Mouse (Mus musculus): ENCODE results near the gene Oprm1.
"Not testable (repeated sequence)": the region's sequence is repeated elsewhere in the genome, so short reads cannot be mapped to it uniquely, and the experiment has no call there.

Oprm1 gene

DNA sequence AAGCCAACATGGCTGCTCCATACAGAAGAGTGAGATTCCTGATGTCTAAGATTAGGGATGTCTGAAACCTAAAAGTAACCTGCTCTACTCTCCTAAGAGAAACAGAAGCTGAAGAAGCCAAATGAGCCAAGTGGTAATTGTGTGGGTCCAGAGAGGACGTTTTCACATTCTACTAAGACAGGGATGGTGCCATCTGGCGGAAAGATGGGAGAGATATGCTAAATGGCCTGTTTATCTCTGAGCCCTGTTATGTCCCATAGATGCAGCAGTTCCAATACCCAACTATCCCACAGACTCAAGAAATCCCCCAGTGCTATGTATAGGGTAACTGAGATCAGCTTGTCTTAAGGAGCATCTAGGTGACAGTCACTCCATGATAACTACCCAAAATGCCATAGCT lies 219.5 kb downstream of the Oprm1 start:
- DNase-seq (ENCODE audit: low read depth, low spot score) = peak; percentile 57

DNA sequence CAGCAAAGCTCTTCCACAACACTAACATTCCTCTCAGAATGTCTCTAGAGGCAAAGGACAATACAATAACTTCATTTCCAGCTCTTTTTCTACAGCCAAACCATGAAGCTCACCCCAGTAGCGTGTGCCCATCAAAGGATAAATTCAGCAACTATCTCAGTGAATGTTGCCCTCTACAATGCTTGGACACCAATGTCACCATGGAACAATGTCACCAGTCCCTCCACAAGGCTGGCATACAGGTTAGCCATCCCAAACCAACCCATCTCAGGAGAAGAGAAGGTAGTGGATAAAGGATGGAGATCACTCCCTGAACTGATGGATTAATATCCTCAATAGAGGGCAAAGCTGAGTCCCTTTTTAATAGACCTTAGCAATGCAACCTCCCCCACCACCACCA lies 220.4 kb downstream of the Oprm1 start:
- no peak for DNase-seq (ENCODE audit: low read depth, low spot score)

DNA sequence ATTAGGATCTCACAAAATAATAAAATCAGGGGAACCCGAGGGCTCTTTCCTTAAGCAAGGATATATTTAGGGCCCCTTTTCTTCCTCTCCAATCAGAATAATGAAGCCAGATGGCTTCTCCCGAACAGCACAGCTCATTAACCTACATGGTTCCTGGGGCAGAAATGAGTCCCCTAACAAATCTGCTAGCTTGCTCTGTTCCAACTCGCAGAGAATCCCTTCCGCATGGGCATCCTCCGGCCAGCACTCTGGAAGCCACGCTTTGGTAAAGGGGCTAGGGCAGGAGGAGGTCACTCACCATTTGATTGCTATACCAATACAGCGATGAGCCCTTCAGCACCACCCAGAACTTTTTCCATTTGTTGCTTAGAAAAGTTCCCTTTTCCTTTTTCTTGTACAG lies 220.9 kb downstream of the Oprm1 start:
- no peak for DNase-seq (ENCODE audit: low read depth, low spot score)

DNA sequence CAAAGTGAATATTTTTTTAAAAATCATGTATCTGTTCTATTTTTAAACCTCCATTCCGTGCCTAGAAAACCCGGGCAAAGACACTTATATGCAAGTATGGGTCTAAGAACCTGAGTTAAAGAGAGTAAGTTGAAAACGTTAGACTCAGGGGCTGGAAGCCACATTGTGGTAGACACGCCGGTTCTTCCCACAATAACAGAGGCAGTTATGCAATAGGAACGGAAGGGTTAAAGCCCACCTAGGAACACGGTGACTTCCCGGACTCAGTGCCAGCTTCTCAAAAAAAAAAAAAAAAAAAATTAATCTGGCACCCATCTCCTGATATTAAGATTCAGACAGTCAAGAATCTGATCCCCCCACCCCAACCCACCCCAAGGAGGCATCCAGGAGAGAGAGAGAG lies 221.5 kb downstream of the Oprm1 start:
- DNase-seq (ENCODE audit: low read depth, low spot score) = no peak

DNA sequence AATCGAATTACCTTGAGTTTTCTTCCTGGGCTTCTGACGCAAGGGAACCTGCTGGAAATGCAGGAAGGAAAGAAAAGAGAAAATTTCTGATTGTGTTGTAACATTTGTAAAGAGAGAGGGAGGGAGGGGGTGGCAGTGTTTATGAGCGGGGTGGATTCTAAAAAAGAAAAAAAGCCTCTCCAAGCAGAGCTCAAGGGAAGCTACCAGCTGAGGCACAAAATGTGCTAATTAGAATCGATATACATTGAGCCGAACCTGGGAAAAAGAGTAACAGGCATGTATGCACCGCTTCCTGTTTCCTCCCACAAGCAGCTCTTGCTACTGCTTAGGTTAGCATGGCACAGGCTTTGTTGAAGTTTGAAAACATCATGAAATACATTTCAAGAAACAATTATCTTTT lies 221.9 kb downstream of the Oprm1 start:
- peak; percentile 70 for DNase-seq (ENCODE audit: low read depth, low spot score)

DNA sequence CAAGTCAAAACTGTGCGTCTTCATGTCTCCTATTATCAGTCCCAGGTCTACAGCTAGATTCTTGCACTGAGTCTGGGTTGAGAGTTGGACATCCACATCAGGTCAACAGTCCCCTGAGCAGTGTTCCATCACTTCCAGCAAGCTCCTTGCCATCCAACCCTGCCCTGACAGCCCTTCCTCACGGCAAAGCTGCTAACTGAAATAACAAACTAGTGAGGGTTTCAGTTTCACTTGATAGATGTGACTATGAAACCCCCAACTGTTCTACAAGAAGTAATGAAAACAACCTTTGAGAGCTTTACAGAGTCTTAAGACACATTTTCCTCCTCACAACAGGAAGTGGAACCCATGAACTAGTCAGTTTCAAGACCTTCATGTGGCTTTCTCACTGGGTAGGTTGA lies 224.4 kb downstream of the Oprm1 start:
- DNase-seq (ENCODE audit: low read depth, low spot score) = peak; percentile 84

DNA sequence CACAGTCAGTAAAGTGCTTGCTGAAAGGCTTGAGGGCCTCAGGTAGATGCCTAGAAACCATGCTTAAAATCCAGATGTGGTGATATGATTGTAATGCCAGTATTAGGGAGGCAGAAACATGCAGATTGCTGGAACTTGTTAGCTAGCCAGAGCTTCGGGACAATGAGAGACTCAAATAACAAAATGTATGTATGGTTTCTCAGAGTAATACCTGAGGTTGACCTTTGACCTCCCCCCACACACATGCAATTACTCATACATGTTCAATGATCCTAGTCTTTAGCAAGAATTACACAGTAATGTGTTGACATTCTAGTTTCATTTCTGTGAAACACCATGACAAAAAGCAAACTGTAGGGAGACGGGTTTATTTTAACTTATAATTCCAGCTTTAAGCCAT lies 225.1 kb downstream of the Oprm1 start:
- peak; percentile 55 for DNase-seq (ENCODE audit: low read depth, low spot score)

DNA sequence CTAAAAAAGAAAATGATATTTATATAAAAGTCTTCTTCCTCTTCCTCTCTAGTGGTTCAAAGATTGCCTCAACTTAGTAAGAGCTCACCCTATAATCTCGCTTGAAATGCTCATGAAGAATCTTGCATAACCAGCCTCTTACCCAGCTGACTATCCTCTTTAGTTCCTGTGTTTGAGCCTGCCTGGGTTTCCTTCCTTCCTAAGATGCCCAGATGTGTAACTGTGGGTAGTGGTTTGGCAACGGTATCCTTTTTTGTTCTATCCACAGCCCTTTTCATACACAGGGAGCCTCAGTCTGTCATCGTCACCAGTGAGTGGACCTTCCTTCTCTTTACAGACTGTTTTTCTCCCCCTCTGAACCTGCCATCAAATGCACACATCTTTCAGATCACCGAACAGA lies 227.9 kb downstream of the Oprm1 start:
- no peak for DNase-seq (ENCODE audit: low read depth, low spot score)

DNA sequence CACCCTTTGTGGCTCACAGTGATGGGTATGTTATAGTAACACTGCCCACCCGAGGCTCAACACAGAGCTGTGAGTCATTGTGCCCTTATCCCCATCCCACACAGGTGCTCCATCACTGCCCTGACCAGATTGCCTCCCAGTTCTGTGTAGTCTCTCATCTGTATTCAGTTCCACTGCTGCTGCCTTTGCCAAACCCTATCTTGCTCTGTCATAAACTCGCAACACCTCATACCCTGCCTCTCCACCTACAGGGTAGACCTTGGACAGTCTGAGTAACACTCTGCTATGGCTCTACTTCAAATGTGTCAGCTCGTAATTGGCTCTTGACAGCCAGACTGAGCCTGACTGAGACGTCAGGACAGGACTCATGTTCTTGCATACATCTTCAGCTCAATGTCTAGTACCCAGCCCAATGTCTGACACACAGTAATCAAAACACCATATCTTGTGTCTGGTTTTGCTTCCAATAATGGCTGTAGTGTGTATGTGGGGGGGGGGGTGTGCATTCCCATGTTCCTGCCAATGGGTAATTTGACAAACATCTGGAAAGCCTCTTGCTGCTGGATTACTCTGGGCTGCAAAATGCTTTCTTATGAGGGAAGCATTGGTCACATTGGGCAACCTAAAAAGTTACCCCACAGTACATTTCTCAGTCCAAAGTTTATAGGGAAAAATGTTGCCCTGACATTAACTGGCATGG lies 229.2 kb downstream of the Oprm1 start:
- DNase-seq (ENCODE audit: low read depth, low spot score) = peak; percentile 40

DNA sequence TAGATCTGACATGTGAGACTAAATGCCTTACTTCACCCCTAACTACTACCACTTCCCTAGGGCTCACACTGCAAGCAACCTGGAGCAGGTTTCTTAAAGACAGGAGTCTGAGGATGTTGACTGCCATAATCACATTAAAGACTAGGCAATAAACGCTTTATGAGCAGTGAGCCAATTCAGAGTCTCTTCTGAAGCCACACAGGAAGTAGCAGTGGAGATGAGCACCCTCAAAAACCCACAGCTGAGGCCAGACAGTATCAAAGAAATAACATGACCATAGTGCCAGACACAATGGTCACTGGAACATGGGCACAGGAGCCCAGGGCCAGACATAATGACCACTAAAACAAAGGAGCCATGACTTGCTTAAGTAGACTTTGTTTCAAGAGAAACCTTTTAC lies 230.2 kb downstream of the Oprm1 start:
- DNase-seq (ENCODE audit: low read depth, low spot score) = peak; percentile 62

DNA sequence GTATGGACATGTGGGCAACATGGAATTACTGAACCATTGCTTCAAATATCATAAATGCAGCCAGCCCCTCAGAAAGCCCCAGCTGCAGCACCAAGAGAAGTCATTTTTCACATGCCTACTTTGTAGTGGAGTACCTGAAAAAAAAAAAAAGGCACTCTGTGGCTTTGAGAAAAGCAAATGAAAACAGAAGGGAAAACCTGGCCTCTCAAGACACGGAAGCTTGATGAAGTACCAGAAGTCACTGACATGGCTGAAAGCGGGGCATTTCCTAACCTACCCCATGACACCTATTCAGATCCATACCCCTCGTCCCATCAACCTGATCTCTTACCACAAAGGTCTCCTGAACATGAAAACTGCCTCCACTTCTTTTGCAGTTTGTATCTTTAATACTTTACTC lies 238.6 kb downstream of the Oprm1 start:
- DNase-seq (ENCODE audit: low read depth, low spot score) = peak; percentile 55

DNA sequence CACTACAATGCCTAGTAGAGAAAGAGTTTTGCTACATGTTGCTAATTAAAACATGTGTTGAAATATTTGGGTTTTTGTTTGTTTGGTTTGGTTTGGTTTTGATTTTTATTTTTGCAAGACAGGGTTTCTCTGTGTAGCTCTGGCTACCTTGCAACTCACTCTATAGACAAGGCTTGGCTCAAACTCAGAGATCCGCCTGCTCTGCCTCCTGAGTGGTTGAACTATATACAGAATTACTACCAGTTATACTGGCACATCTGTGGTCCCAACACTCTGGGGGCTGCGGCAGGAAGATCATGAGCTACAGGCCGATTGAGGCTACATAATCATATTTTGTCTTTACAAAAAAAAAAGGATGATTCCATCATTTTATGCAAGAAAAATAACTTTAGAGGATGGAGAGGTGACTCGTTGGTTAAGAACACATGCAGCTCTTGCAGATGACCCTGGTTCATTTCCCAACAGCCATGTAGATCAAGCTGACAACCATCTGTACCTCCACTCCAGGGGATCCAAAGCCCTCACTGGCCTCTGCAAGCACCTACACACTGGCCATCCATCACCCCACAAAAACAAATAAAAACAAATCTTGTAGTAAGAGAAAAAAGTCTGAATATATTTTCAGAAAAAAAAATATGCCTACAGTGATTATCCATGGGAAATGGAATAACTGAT lies 240.4 kb downstream of the Oprm1 start:
- DNase-seq (ENCODE audit: low read depth, low spot score) = no peak

DNA sequence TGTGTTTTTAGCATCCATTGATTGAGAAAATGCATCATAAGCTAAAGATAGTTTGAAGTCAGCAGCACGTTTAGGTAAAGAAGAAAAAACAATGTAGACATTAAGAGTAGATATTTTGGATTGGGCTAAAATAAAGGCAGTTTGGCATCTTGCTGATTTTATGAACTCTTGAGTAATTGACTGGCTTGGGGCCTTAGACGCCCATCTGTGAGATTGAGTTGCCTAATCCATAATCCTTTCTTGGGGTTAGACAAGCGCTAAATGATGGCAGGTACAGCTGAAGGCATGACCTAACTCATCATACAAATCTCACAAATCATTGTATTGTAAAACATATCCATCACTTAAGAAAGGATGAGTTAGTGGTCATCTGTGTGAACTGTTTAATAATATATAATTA lies 241.0 kb downstream of the Oprm1 start:
- DNase-seq (ENCODE audit: low read depth, low spot score) = no peak

DNA sequence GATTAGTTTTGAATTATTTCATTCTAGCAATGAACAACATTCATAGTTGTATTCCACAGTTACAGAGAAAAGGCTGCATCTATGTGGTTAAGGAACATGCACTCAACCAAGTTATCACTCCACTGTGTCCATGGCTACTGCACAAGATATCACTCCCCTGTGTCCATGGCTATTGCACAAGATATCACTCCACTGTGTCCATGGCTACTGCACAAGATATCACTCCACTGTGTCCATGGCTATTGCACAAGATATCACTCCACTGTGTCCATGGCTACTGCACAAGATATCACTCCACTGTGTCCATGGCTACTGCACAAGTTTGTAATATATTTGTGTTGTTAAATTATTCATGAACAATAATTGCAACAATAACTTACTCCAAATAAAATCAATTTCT lies 245.6 kb downstream of the Oprm1 start:
- DNase-seq (ENCODE audit: low read depth, low spot score) = not testable (repeated sequence)

DNA sequence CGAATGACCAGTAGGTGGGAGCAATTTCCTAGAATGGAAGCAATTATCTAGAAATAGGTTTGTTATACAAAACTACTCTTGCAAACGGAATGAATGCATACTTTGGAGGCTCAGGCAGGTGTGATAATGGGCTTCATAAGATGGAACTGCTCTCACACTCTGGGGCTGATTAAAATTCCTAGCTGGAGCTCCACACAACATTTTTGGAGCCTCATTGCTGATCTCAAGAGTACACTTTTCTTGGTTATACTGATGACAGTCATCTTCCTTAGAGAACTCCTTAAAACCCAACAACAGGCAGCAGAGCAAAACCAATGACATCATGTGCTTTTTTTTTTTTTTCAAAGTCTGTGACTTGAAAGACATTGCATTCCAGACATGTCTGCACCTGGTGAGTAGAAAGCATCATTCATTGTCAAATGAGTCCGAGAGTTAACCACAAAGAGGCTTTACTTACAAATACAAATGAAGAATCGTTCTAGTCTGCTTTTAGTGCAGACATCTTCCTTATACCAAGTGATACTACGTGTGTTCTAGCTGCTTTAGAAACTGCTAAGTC lies 246.8 kb downstream of the Oprm1 start:
- DNase-seq (ENCODE audit: low read depth, low spot score) = no peak

DNA sequence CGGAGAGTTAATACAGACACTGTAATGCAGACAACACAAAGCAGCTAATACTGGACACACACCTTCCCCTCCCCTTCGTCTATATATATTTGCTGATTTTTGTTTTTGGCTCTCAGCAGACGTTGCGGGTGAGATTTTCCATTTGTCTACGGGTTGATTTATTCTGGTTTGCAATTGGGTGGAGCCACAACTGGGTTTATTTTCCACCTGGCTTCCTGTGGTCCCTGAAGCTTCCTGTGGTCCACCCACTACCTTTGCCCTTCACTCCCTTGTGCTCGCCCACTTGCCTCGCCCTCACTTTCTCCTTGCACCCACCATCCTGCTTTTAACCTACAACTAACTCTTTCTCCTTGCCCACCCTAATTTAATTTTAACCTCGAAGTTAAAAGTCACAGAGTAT lies 252.2 kb downstream of the Oprm1 start:
- DNase-seq (ENCODE audit: low read depth, low spot score) = peak; percentile 58

DNA sequence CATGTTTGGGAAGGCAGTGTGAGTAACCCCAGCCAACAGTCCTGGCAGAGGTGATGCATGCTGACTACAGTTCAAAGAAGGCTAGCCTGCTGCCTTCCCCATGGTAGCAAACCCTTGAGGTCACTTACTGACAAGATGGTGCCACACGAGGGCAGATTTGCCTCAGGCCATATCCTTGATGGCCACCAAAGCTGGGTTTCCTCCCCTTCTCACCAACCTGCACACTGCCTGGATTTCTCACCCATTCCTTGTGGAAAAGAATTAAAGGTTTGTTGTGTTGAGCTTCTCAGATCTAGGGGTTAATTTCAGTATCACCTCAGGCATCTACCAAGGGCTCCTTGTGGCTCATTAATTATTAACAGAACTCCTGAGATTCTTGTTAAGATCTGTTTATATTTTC lies 256.9 kb downstream of the Oprm1 start:
- DNase-seq (ENCODE audit: low read depth, low spot score) = no peak

DNA sequence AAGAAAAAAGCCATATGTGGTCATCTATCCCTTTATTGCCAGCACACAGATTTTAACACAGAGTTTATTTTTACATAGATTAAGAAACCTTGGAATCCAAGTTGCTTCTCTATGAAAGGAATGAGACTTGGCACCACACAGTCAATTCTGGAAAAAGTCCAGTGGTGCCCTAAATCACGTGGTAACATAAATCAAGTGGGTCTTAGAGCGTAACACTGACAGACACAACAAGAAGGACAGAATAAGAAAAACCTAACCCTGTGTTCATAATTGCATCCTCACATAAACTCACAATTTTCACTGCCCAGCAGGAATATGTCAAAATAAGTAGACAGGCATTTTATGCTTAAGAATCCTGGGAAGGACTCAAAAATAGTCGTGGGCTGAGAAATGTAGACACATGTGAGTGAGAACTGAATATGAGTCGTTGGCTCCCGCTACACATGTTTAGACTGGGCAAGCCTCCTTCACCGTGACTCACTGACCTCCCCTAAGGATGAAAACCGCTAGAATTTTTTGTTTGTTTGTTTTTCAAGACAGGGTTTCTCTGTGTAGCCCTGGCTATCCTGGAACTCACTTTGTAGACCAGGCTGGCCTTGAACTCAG lies 261.6 kb downstream of the Oprm1 start:
- DNase-seq (ENCODE audit: low read depth, low spot score) = no peak

DNA sequence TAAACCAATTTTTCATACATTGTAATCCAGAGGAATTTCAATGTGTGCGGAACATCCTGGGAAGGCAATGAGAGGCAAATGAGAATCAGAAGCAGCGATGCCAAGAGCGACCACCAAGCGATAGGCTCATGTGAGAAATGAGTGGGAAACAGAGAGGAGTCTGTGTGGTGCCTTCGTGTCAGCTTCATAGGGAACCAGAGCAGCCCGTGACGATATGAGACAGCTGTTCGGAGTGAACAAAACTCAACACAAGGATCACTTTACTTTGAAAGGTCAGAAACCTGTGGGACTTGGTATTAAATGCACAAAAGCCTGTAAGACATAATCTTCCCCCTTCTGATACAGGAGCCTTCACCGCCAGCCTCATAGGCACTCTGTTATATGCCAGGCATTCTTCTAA lies 262.2 kb downstream of the Oprm1 start:
- no peak for DNase-seq (ENCODE audit: low read depth, low spot score)

DNA sequence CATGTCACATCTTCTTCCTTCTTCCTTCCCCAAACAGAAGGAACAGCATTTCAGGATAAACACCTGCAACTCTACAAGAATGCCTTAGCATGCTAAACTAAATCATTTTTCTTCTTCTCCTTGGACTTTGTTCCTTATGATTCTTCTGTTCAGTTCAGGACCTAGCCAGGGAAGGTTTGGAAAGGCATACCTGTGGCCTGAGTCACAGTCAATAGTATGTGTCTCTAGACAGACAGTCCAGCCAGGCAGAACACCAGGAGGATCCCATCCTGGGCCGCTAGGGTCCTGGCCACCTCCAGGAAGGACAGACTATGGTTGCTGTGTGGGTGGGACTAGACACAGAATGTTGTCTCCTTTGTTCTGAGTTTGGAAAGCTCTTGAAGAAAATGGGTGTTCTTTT lies 266.7 kb downstream of the Oprm1 start:
- no peak for DNase-seq (ENCODE audit: low read depth, low spot score)

DNA sequence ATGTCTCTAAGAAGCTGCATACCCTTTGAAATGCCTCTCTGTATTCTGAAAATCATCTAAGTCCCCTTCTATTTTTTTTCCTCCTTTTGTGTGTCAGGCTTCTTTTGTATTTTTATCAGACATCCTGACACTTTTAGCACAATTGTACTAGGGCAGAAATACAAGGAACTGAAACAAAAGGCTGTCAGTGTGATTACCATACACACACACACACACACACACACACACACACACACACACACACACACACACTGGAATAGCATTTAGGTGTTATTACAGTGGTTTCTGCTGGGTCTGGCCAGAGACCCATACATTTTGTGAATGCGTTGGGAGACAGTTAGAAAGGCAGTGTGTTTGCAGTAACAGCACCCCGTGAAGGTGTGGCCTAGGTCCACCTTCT lies 275.2 kb downstream of the Oprm1 start:
- no peak for DNase-seq (ENCODE audit: low read depth, low spot score)

DNA sequence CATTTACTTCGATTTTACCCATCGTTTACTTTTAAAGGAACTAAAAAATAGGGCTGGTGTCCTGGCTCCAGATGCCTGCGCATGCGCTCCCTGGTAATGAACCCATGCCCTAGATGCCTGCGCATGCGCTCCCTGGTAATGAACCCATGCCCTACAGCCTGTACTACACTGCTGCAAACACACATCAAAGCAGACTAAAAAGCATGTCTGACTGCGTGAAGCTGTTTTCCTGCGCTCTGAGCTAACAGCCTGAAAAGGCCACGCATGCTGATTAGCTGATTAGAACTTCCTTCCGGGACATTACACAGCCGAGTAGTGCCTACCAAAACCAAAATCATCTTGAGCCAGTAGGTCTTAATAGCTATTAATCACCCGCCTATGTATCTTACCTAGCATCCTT lies 277.2 kb downstream of the Oprm1 start:
- DNase-seq (ENCODE audit: low read depth, low spot score) = peak; percentile 68

DNA sequence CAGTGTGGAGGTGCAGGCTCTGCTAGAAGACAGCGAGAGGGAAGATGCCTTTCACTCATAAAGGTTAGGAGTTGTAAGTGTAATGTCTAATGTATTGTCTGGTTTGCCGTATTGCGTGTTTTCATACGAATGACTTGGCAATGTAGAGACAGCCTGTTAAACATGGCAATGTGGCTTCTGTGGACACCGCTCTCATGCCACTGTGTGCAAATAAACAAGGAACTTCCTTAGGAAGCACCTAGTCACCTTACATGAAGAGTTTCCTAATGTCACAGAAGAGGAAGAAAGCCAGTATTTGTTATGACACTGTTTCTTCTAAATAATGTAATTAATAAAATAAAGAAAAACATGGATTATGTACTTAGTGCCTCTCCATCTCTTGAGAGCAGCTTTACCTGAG lies 278.9 kb downstream of the Oprm1 start:
- DNase-seq (ENCODE audit: low read depth, low spot score) = no peak
